Mouse (Mus musculus): ENCODE measurements around the gene Ulk2.

- TF ChIP-seq POLR2A (IDR thresholded peaks at IDR 0.05; ENCODE audit: insufficient read depth, low read depth, low read length) (no peak), CTCF (IDR thresholded peaks at IDR 0.05) (peak; percentile 21; the same call in 1 of the 2 replicates), EP300 (IDR thresholded peaks at IDR 0.05; ENCODE audit: insufficient read depth, low read depth, low read length) (no peak)
Measured at GRCm38 (mm10) chr11:61744460-61744859, 110.4 kb downstream of the Ulk2 start.
